Mouse (Mus musculus) lung, embryonic 15.5 days (tissue): ENCODE results near the gene Als2cl. TPM values are rescaled to one million over a fixed set of nuclear protein-coding genes. Genes with fewer than 3 reads are reported as not detected.
A peak's percentile ranks its signal among the peaks of the same experiment; 100 is the strongest.

ENCODE experiments used
- ATAC-seq: fragments of 200-750 bp; cut with Nextera tagmentation; 2 replicates; pipeline ENCODE4 v1.8.0; 2017; ENCODE audit warnings: moderate number of reproducible peaks, borderline replicate concordance; ENCODE audit not compliant: low FRiP score, low TSS enrichment; ENCODE audit errors: extremely low read depth
- H3K27ac ChIP-seq: fragments of 300-500 bp; sonication (generic); 2 replicates; pipeline ENCODE4 v1.5.1; 2015; ENCODE audit warnings: moderate library complexity, mild to moderate bottlenecking, inconsistent platforms
- H3K27me3 ChIP-seq: fragments of 300-500 bp; sonication (generic); 2 replicates; pipeline ENCODE4 v1.6.1; 2015; ENCODE audit warnings: inconsistent platforms
- H3K36me3 ChIP-seq: fragments of 300-500 bp; sonication (generic); 2 replicates; pipeline ENCODE4 v1.6.1; 2015; ENCODE audit warnings: inconsistent platforms
- H3K4me1 ChIP-seq: fragments of 300-500 bp; sonication (generic); 2 replicates; pipeline ENCODE4 v1.6.1; 2015; ENCODE audit warnings: inconsistent platforms
- H3K4me2 ChIP-seq: fragments of 300-500 bp; sonication (generic); 2 replicates; pipeline ENCODE4 v1.6.1; 2015; ENCODE audit warnings: inconsistent platforms, mild to moderate bottlenecking, moderate library complexity
- H3K4me3 ChIP-seq: fragments of 300-500 bp; sonication (generic); 2 replicates; pipeline ENCODE4 v1.5.1; 2015; ENCODE audit warnings: mild to moderate bottlenecking, inconsistent platforms
- H3K9ac ChIP-seq: fragments of 300-500 bp; sonication (generic); 2 replicates; pipeline ENCODE4 v1.6.1; 2015; ENCODE audit warnings: inconsistent platforms
- H3K9me3 ChIP-seq: fragments of 300-500 bp; sonication (generic); 2 replicates; pipeline ENCODE4 v1.6.1; 2016; ENCODE audit warnings: inconsistent platforms
- WGBS: fragments of 180-500 bp; shearing (Covaris S2); methylation state at CpG from one replicate; pipeline ENCODE4 v1.1.7; 2015; 5-methylcytosine and 5-hydroxymethylcytosine counted together
- polyA plus RNA-seq: library from polyadenylated mRNA; unstranded; fragments of >200 nt; fragmentation: Nextera tagmentation; extraction: Ambion mirVana; gene quantifications from 2 replicates; pipeline ENCODE4 v1.2.1, GENCODE M21; 2015

The Als2cl gene
- polyA plus RNA-seq, 1 experiment from 2014 or later: 8.7 TPM

DNA sequence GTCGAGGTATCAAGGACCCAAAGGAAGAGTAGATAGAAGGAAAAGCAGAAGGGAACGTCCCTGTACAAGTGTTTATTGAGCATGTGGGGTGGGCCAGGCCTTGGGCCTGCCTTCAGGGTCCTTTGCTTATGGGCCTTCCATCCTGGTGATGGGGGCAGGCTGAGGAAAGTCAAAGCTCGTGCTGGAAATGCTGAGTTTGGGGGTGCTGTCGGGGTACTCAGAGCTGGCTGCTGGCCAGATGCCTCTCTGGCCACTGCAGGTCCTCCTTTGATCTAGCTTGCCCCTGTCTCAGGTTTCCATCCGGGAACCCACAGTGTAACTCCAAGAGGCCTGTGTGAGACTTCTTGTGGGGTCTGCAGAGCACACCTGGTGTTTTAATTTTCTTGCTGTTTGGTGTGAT is 21.1 kb upstream of the Als2cl start:
- Histone ChIP-seq H3K9ac (no peak overlapping the region), H3K36me3 (no peaks in the 10 kb centered on the region), H3K4me3 (no peak overlapping the region), H3K27me3 (peaks cover 21% of the 10 kb centered on the region), H3K4me2 (no peak overlapping the region), H3K4me1 (peaks cover 5% of the 10 kb centered on the region; the same call in 1 of the 2 replicates), H3K9me3 (no peaks in the 10 kb centered on the region), H3K27ac (no peak overlapping the region)
- ATAC-seq: no peak
- WGBS: 42% methylated on average over 5 of the region's 5 CpGs

- Histone ChIP-seq H3K36me3 (no peaks in the 10 kb centered on the region), H3K9me3 (no peaks in the 10 kb centered on the region), H3K4me3 (no peak overlapping the region), H3K27ac (no peak overlapping the region), H3K9ac (no peak overlapping the region), H3K27me3 (peaks cover 21% of the 10 kb centered on the region), H3K4me2 (no peak overlapping the region), H3K4me1 (peaks cover 5% of the 10 kb centered on the region; the same call in 1 of the 2 replicates)
- no peak for ATAC-seq
- WGBS: 84% methylated on average over 5 of the region's 5 CpGs
These were observed 20.6 kb upstream of the Als2cl start for GRCm38 (mm10) chr9:110858967-110859596.

DNA sequence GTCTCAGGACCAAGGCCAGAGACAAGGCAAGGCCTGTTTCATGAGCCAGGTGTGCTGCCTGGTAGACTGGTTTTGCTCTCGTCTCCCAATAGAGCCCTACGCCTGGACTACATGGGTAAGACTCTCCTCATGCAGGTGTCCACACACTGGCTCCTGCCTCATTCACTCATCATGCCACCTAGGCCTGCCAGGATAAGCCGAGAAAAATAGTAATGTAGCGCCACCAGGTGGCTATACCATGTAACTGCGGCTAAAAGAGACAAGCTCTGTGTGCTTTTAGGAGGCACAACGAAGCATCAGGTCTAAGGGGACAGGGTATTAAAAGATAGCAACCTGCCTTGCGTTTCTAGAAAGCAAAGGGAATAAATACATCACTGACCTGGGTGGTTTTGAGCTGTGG is 8.6 kb upstream of the Als2cl start:
- H3K27me3 ChIP-seq: peaks cover 23% of the 10 kb centered on the region
- H3K9me3 ChIP-seq: no peaks in the 10 kb centered on the region
- H3K4me2 ChIP-seq: no peak overlapping the region
- no peak for ATAC-seq
- no peak overlapping the region for H3K4me3 ChIP-seq
- no peak overlapping the region for H3K27ac ChIP-seq
- no peaks in the 10 kb centered on the region for H3K36me3 ChIP-seq
- H3K4me1 ChIP-seq: peaks cover 18% of the 10 kb centered on the region
- WGBS: 20% methylated on average over 7 of the region's 7 CpGs
- H3K9ac ChIP-seq: no peak overlapping the region

DNA sequence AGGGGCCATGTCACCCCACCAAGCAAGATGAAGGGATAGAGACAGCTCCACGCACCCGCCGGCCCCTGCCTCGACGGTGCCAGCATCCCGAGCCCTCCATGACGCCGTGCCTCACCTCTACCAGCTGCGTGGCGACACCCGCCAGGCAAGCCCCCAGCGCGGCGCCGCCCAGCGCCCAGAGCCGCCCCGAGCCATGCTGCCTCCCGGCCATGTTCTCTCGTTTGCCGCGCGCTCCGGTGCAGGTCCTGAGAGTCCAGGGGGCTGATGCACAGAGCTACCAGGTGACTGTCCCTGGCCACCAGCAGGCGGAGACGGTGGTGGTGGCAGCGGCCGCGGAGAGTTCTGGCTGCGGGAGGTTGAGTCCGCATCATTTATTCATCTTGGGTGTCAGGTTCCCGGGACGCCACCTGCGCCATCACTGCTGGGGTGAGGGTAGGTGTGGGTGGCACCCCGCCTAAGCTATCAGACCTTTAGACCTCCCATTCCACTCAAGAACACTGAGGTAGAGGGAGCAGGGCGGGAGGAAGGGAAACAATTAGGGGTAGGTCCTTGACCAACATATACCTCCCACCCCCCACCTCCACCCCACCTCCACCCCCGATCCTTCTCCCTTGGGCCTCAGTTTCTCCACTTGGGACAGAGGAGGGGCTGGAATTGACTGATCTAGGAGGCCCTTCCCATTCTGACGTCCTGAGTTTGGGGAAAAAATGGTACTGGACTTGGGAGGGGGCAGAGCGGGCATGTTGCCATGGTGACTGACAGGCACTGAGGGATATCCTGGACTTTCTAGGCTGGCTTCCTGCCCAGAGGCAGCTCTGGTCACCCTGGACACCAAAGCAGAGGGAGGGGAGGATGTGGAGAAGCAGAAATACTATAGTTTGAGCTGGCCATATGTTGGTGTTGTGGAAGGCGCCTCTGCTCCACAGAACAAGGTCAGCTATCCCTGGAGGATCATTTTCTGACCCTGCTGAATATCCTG is 5.7 kb upstream of the Als2cl start:
- 8% methylated on average over 40 of the region's 40 CpGs for WGBS
- H3K27ac ChIP-seq: no peak overlapping the region
- peak overlapping the region; percentile 24 for H3K4me3 ChIP-seq
- no peaks in the 10 kb centered on the region for H3K36me3 ChIP-seq
- peak overlapping the region; percentile 51 for H3K4me2 ChIP-seq
- ATAC-seq: no peak
- no peak overlapping the region for H3K9ac ChIP-seq
- H3K9me3 ChIP-seq: no peaks in the 10 kb centered on the region
- H3K27me3 ChIP-seq: peaks cover 23% of the 10 kb centered on the region
- peaks cover 18% of the 10 kb centered on the region for H3K4me1 ChIP-seq

GRCm38 (mm10) chr9:110874660-110875191 is 4.9 kb upstream of the Als2cl start:
- no peak overlapping the region for H3K27ac ChIP-seq
- H3K9me3 ChIP-seq: no peaks in the 10 kb centered on the region
- H3K9ac ChIP-seq: no peak overlapping the region
- H3K36me3 ChIP-seq: no peaks in the 10 kb centered on the region
- 19% methylated on average over 3 of the region's 3 CpGs for WGBS
- H3K27me3 ChIP-seq: peaks cover 23% of the 10 kb centered on the region
- no peak overlapping the region for H3K4me2 ChIP-seq
- H3K4me3 ChIP-seq: no peak overlapping the region
- no peak for ATAC-seq
- peaks cover 26% of the 10 kb centered on the region for H3K4me1 ChIP-seq

GRCm38 (mm10) chr9:110875288-110875695 is 4.4 kb upstream of the Als2cl start:
- H3K4me1 ChIP-seq: peaks cover 27% of the 10 kb centered on the region
- H3K4me2 ChIP-seq: no peak overlapping the region
- no peaks in the 10 kb centered on the region for H3K9me3 ChIP-seq
- H3K36me3 ChIP-seq: no peaks in the 10 kb centered on the region
- H3K27ac ChIP-seq: no peak overlapping the region
- no peak overlapping the region for H3K9ac ChIP-seq
- H3K4me3 ChIP-seq: no peak overlapping the region
- H3K27me3 ChIP-seq: peaks cover 26% of the 10 kb centered on the region
- ATAC-seq: no peak
- WGBS: 25% methylated on average over 6 of the region's 6 CpGs

- ATAC-seq: no peak
- Histone ChIP-seq H3K9me3 (no peaks in the 10 kb centered on the region), H3K36me3 (no peaks in the 10 kb centered on the region), H3K4me1 (peaks cover 39% of the 10 kb centered on the region), H3K27me3 (peaks cover 31% of the 10 kb centered on the region), H3K9ac (no peak overlapping the region), H3K4me2 (no peak overlapping the region), H3K27ac (no peak overlapping the region), H3K4me3 (no peak overlapping the region)
- 90% methylated on average over 1 of the region's 1 CpGs for whole genome bisulfite sequencing
These were observed 2.3 kb upstream of the Als2cl start for GRCm38 (mm10) chr9:110877353-110877752.

DNA sequence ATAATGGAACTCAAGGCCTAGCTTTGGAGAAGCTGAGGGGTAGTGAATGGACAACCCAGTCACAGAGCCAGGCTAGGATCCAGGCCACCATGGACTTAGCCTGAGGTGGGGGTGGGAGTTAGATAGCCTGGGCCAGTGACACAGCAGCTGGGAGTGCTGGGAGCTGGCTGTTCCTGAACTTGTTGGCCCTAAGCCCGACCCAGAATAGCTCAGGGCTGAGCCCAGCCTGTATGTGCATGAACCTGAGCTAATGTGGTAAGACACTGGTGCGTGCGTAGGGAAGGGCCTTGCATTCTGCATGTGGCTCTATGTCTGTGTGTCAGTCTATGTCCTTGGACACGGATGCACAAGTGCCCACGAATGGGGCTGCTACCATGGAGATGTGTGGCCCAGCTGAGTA is 1.8 kb upstream of the Als2cl start:
- H3K9ac ChIP-seq: no peak overlapping the region
- no peak overlapping the region for H3K4me3 ChIP-seq
- no peaks in the 10 kb centered on the region for H3K9me3 ChIP-seq
- no peaks in the 10 kb centered on the region for H3K36me3 ChIP-seq
- ATAC-seq: no peak
- peaks cover 39% of the 10 kb centered on the region for H3K4me1 ChIP-seq
- H3K4me2 ChIP-seq: no peak overlapping the region
- no peak overlapping the region for H3K27ac ChIP-seq
- H3K27me3 ChIP-seq: peaks cover 26% of the 10 kb centered on the region
- 85% methylated on average over 5 of the region's 5 CpGs for WGBS

DNA sequence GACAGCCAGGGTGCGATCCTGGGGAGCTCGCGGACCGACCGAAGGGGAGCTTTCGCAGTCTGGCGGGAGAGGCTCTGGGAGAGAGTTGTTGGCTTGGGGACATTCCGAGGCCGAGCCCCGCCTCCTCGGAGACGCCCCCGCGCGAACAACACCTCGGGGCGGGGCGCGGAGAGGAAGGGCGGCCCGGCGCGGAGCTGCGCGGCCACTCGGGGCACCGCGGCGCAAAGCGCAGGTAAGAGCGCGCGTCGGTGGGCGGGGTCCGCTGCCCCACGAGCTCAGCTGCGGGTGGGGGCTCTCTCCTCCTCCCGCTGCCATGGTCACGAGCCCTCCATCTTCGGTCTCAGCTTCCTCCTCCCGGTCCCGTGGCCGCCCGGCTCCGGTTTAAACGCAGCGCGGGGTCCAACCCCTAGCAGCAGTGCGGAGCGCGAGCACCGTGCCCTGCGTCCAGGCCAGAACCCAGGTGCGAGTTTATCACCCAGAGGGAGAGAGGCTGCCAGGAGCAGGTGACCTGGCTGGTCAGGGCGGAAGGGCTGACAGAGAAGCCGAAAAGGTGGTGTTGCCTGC is 410 bp downstream of the Als2cl start, which contains the start of gene Tmie:
Gene Tmie (minus strand): TSS at position 116 of the 564 bp plus-strand sequence.
- H3K4me3 ChIP-seq: peak within 1 kb of the TSS; percentile 56
- peak within 1 kb of the TSS; percentile 92 for H3K4me2 ChIP-seq
- under 1% methylated on average over 56 of the region's 57 CpGs for WGBS
- H3K36me3 ChIP-seq: no peaks in the 10 kb centered on the region
- peak; percentile 80 for ATAC-seq
- H3K27me3 ChIP-seq: peaks cover 9% of the 10 kb centered on the region; the same call in 1 of the 2 replicates
- peaks cover 21% of the 10 kb centered on the region for H3K4me1 ChIP-seq
- peak within 1 kb of the TSS; percentile 64 for H3K27ac ChIP-seq
- H3K9ac ChIP-seq: peak within 1 kb of the TSS; percentile 49
- H3K9me3 ChIP-seq: no peaks in the 10 kb centered on the region

GRCm38 (mm10) chr9:110880772-110881171 is 1.1 kb downstream of the Als2cl start:
- Histone ChIP-seq H3K9ac (peak overlapping the region; percentile 49), H3K27me3 (peaks cover 9% of the 10 kb centered on the region; the same call in 1 of the 2 replicates)
- WGBS: 47% methylated on average over 4 of the region's 4 CpGs

GRCm38 (mm10) chr9:110881953-110882352 is 2.3 kb downstream of the Als2cl start:
- H3K9me3 ChIP-seq: no peaks in the 10 kb centered on the region
- peak overlapping the region; percentile 7; the same call in 1 of the 2 replicates for H3K4me2 ChIP-seq
- peaks cover 21% of the 10 kb centered on the region for H3K4me1 ChIP-seq
- peaks cover 9% of the 10 kb centered on the region; the same call in 1 of the 2 replicates for H3K27me3 ChIP-seq
- no peak for ATAC-seq
- H3K27ac ChIP-seq: no peak overlapping the region
- no peak overlapping the region for H3K4me3 ChIP-seq
- no peaks in the 10 kb centered on the region for H3K36me3 ChIP-seq
- H3K9ac ChIP-seq: no peak overlapping the region
- 58% methylated on average over 7 of the region's 7 CpGs for WGBS

More at GRCm38 (mm10) chr9:110880772-110881171, 1.1 kb downstream of the Als2cl start:
- Histone ChIP-seq H3K4me3 (peak overlapping the region; percentile 56), H3K36me3 (no peaks in the 10 kb centered on the region), H3K27ac (peak overlapping the region; percentile 64), H3K9me3 (no peaks in the 10 kb centered on the region), H3K4me1 (peaks cover 21% of the 10 kb centered on the region), H3K4me2 (peak overlapping the region; percentile 92)
- ATAC-seq: peak; percentile 32; the same call in 1 of the 2 replicates
